Mouse (Mus musculus): ENCODE results near the gene Hist1h3b.

DNA sequence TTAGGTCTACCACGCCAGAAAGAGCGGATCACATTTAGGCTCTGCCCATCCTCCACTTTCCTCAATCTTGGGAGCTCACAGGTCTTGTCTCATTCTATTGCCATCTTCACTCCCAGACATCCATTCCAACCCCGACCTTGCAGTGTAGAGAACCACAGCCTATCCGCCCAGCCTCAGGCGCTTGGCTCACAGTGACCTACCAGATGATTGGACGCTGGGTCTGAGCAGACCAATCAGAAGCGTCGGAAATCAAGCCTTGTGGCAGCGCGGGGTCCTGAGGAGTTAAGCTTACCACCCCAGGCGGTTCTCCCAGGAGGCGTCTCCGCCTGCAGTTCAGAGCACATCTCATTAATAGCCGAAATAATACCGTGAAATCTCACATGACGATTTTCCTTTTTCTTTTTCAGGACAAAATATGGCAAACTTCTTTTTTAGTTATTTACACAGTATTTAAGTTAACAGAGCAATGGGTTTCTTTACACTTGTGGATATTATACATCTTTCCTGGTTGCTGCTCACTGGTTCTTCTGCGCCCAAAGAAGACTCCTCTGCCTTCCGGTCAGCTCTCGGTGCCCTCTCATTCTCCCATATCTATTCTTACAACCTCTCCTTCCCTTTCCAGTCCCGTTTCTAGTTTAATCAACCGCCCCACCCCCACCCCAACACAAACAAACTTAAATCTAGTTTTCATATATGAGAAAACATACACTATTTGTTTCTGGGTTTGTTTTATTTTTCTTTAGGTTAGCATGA lies 20.7 kb downstream of the Hist1h3b start:
- TF ChIP-seq POLR2A (IDR thresholded peaks at IDR 0.05; ENCODE audit: insufficient read depth, low read depth, low read length) (no peak), CTCF (IDR thresholded peaks at IDR 0.05; ENCODE audit: insufficient read depth, low read depth, low read length) (no peak)
